Mouse (Mus musculus) forebrain, embryonic 15.5 days (tissue): ENCODE results near the gene Cyp2g1. TPM values are rescaled to one million over a fixed set of nuclear protein-coding genes. Genes with fewer than 3 reads are reported as not detected.

Experiments used
- ATAC-seq: fragments of 200-750 bp; cut with Nextera tagmentation; replicated peaks from 2 replicates; pipeline ENCODE4 v1.8.0; 2017; ENCODE audit warnings: mild to moderate bottlenecking, moderate TSS enrichment, moderate library complexity
- H3K27ac ChIP-seq: fragments of 300-500 bp; sonication (generic); replicated peaks from 2 replicates; pipeline ENCODE4 v1.5.1; 2015; ENCODE audit warnings: mild to moderate bottlenecking, inconsistent platforms
- H3K27me3 ChIP-seq: fragments of 300-500 bp; sonication (generic); 2 replicates; pipeline ENCODE4 v1.6.1; 2015; ENCODE audit warnings: inconsistent platforms
- H3K36me3 ChIP-seq: fragments of 300-500 bp; sonication (generic); 2 replicates; pipeline ENCODE4 v1.6.1; 2015; ENCODE audit warnings: mild to moderate bottlenecking, inconsistent platforms
- H3K4me1 ChIP-seq: fragments of 300-500 bp; sonication (generic); 2 replicates; pipeline ENCODE4 v1.6.1; 2015; ENCODE audit warnings: inconsistent platforms
- H3K4me2 ChIP-seq: fragments of 300-500 bp; sonication (generic); replicated peaks from 2 replicates; pipeline ENCODE4 v1.6.1; 2015; ENCODE audit warnings: mild to moderate bottlenecking, inconsistent platforms
- H3K4me3 ChIP-seq: fragments of 300-500 bp; sonication (generic); 2 replicates; pipeline ENCODE4 v1.5.1; 2015; ENCODE audit warnings: mild to moderate bottlenecking, inconsistent platforms
- H3K9ac ChIP-seq: fragments of 300-500 bp; sonication (generic); replicated peaks from 2 replicates; pipeline ENCODE4 v1.6.1; 2015; ENCODE audit warnings: mild to moderate bottlenecking, inconsistent platforms
- H3K9me3 ChIP-seq: fragments of 300-500 bp; sonication (generic); 2 replicates; pipeline ENCODE4 v1.6.1; 2016; ENCODE audit warnings: inconsistent platforms
- WGBS: fragments of 180-500 bp; shearing (Covaris S2); methylation state at CpG from one replicate; pipeline ENCODE4 v1.1.7; 2015; ENCODE audit warnings: mixed read lengths; 5-methylcytosine and 5-hydroxymethylcytosine counted together
- polyA plus RNA-seq: library from polyadenylated mRNA; unstranded; fragments of >200 nt; fragmentation: Nextera tagmentation; extraction: Ambion mirVana; gene quantifications from 2 replicates; pipeline ENCODE4 v1.2.1, GENCODE M21; 2015

Cyp2g1 gene
- not detected in 2 replicates for polyA plus RNA-seq

DNA sequence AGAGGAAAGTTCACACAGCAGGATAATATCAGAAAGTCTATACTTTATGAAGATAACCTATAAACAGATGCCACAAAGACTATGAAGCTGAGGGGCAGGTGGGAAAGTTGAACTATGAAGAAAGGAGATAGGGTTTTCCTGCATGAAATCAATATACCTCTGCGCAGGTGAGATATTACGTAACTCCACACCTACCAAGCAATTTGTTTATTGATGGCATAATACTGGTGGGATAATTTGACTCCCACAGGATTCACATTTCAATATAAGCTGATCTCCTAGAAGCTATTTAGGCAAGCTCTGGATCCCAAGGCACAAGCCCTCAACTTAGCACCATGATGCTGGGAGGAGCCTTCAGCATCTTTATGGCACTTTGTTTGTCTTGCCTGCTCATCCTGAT, at the start of gene Cyp2g1:
Gene Cyp2g1, plus strand, starts transcription at position 301 of the 400 bp plus-strand sequence.
- Histone ChIP-seq H3K4me1 (no peaks in the 10 kb centered on the region), H3K27ac (no peak within 1 kb of the TSS), H3K27me3 (no peaks in the 10 kb centered on the region), H3K36me3 (no peaks in the 10 kb centered on the region), H3K9me3 (no peaks in the 10 kb centered on the region), H3K9ac (no peak within 1 kb of the TSS), H3K4me3 (no peak within 1 kb of the TSS), H3K4me2 (no peak within 1 kb of the TSS)
- no peak for ATAC-seq
- 96% methylated on average over 2 of the region's 2 CpGs for WGBS

DNA sequence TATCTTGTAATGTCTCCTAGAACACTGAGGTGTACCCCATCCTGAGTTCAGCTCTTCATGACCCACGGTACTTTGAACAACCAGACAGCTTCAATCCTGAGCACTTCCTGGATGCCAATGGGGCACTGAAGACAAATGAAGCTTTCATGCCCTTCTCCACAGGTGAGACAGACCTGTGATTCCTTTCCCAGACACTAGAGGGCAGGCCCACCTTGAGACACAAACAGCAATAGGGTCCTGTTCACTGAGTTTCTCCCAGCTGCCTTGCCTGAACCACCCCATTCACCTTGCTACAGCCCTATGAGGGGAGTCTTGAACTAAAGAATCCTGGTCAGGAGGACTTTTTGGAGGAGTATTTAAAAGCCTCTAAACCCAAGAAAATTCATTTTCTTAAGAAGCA, 41.6 kb upstream of the Cyp2g1 start:
- WGBS = 70% methylated on average over 1 of the region's 1 CpGs
- no peak for ATAC-seq

DNA sequence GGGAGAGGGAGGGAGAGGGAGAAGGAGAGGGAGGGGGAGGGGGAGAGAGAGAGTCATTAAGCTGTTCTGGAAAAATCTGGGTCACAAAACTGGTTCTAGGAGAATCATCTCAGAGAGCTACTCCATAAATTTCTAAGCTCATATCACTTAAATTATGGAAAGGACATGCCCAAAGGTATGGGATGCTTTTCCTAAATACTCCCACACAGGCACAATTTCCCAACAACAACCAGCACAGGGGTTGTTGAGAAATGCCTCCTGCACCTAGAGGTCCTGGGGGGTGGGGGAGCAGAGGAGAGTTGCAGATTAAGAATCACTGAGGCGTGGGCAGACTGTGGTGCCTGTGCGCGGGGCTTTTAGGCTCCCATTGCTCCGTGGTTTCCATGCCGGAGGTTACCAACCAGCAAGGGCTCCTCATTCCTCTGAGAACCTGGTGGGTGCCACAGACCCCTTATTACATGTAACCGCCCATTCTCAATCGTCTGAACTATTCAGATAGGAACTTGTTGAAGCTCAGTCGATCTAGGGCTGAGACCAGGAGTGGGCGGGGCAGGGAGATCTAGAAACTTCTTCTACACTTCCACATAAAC, 38.7 kb upstream of the Cyp2g1 start:
- no peaks in the 10 kb centered on the region for H3K27me3 ChIP-seq
- no peak overlapping the region for H3K4me3 ChIP-seq
- no peak overlapping the region for H3K9ac ChIP-seq
- H3K4me2 ChIP-seq = no peak overlapping the region
- WGBS = 87% methylated on average over 9 of the region's 9 CpGs
- no peak overlapping the region for H3K27ac ChIP-seq
- no peaks in the 10 kb centered on the region for H3K36me3 ChIP-seq
- no peaks in the 10 kb centered on the region for H3K9me3 ChIP-seq
- ATAC-seq = no peak
- H3K4me1 ChIP-seq = no peaks in the 10 kb centered on the region

More for the DNA sequence above, 41.6 kb upstream of the Cyp2g1 start:
- Histone ChIP-seq H3K36me3 (no peaks in the 10 kb centered on the region), H3K27ac (no peak overlapping the region), H3K4me2 (no peak overlapping the region), H3K4me1 (no peaks in the 10 kb centered on the region), H3K27me3 (no peaks in the 10 kb centered on the region), H3K4me3 (no peak overlapping the region), H3K9me3 (no peaks in the 10 kb centered on the region), H3K9ac (no peak overlapping the region)

DNA sequence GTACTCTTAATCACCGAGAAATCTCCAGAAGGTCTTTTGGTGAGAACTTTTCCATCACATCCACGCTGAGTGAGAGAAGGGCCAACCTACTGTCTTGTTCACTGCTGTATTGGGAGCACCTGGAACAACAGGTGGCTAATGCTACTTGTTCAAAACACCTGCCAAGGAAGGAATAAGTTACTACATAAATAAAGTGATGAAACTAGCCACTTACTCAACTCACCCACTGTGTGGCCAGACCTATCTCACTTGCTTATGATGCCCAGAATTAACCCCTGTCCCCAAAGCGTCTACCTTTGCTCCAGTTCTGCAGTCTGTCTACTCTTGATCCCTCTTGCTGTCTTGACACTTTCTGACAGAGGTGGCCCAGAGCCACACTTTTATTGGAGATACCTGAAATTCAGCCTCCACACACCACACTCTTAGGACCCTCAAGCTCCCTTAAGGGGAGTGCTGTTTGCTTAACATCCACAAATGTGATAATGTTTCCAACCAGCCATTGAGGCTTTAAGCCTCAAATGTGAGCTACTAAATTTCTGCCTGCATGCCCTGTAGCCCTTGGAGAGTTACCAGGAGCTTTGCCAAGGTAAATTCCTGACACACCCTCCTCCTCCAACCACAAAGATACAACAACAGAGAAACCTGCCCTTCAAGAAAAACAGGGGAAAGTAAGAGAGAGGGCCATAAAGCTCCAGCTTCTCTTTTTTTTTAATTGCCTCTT, 35.7 kb upstream of the Cyp2g1 start:
- H3K9ac ChIP-seq = no peak overlapping the region
- 71% methylated on average over 3 of the region's 3 CpGs for WGBS
- H3K4me2 ChIP-seq = no peak overlapping the region
- no peaks in the 10 kb centered on the region for H3K36me3 ChIP-seq
- no peaks in the 10 kb centered on the region for H3K9me3 ChIP-seq
- no peaks in the 10 kb centered on the region for H3K27me3 ChIP-seq
- H3K4me1 ChIP-seq = no peaks in the 10 kb centered on the region
- H3K4me3 ChIP-seq = no peak overlapping the region
- no peak for ATAC-seq
- H3K27ac ChIP-seq = no peak overlapping the region

- Histone ChIP-seq H3K9ac (no peak overlapping the region), H3K4me1 (0 out of 2 replicates have a peak, but pooled peaks cover 3% of the 10 kb centered on the region), H3K4me2 (no peak overlapping the region), H3K4me3 (no peak overlapping the region), H3K27me3 (no peaks in the 10 kb centered on the region), H3K36me3 (no peaks in the 10 kb centered on the region), H3K9me3 (no peaks in the 10 kb centered on the region), H3K27ac (no peak overlapping the region)
- no peak for ATAC-seq
- WGBS = 23% methylated on average over 6 of the region's 6 CpGs
These were observed 32.8 kb upstream of the Cyp2g1 start for GRCm38 (mm10) chr7:26775866-26776265.

DNA sequence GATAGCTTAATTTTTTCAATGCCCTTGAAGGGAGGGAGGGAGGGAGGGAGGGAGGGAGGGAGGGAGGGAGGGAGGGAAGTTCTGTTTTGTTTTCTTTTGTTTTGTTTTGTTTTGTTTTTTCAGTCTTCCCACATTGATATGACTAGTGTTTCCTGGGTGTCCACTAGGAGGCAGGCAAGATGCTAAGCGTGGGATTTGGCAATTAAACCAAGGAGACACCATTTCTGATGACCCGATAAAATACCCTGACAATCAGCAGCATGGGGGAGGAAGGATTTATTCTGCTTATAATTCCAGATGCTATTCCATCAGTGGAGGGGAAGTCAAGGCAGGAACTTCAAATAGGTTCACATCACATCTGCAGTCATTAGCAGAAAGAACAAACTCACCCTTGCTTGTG, 30.9 kb upstream of the Cyp2g1 start:
- 52% methylated on average over 2 of the region's 2 CpGs for WGBS
- Histone ChIP-seq H3K4me1 (0 out of 2 replicates have a peak, but pooled peaks cover 3% of the 10 kb centered on the region), H3K27ac (no peak overlapping the region), H3K27me3 (no peaks in the 10 kb centered on the region), H3K36me3 (no peaks in the 10 kb centered on the region), H3K9ac (no peak overlapping the region), H3K9me3 (no peaks in the 10 kb centered on the region), H3K4me3 (no peak overlapping the region), H3K4me2 (no peak overlapping the region)
- no peak for ATAC-seq

- H3K9me3 ChIP-seq = no peaks in the 10 kb centered on the region
- no peak for ATAC-seq
- WGBS = 31% methylated on average over 6 of the region's 6 CpGs
These were observed 30.2 kb upstream of the Cyp2g1 start for GRCm38 (mm10) chr7:26778474-26778873.

DNA sequence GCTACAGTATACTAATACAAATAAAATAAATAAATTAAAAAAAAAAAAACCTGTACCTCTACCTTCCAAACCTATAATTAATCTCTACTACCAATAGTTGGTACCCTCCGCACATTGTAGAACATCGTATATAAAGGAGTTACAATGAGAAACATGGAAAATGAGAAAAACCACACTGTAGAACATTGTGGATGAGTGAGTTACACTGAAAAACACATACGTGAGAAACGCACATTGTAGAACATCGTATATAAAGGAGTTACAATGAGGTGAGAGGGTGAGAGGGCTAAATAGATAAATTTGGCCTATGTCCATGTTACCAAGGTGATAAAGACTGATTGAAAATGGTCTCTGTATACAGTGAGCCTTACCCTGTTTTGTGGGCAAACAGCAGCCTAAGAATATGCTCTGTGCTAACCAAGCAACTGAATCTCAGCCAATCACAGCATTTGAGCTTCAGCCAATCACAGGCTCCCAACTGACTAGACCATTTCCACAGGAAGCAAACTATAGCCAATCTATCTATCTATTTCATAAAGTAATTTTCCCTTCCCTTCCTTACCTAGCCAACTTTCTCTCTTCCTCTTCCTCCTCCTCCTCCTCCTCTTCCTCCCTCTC, 28.8 kb upstream of the Cyp2g1 start:
- Histone ChIP-seq H3K9ac (no peak overlapping the region), H3K4me1 (0 out of 2 replicates have a peak, but pooled peaks cover 3% of the 10 kb centered on the region), H3K27me3 (no peaks in the 10 kb centered on the region), H3K36me3 (no peaks in the 10 kb centered on the region), H3K4me3 (no peak overlapping the region), H3K27ac (no peak overlapping the region), H3K9me3 (no peaks in the 10 kb centered on the region), H3K4me2 (no peak overlapping the region)
- peak; percentile 62 for ATAC-seq
- 72% methylated on average over 5 of the region's 5 CpGs for WGBS

More at GRCm38 (mm10) chr7:26778474-26778873, 30.2 kb upstream of the Cyp2g1 start:
- no peak overlapping the region for H3K4me2 ChIP-seq
- no peaks in the 10 kb centered on the region for H3K27me3 ChIP-seq
- H3K9ac ChIP-seq = no peak overlapping the region
- H3K27ac ChIP-seq = no peak overlapping the region
- H3K4me3 ChIP-seq = no peak overlapping the region
- H3K36me3 ChIP-seq = no peaks in the 10 kb centered on the region
- H3K4me1 ChIP-seq = 0 out of 2 replicates have a peak, but pooled peaks cover 3% of the 10 kb centered on the region

GRCm38 (mm10) chr7:26780510-26780909, 28.2 kb upstream of the Cyp2g1 start:
- Histone ChIP-seq H3K27ac (no peak overlapping the region), H3K36me3 (no peaks in the 10 kb centered on the region)
- WGBS = under 1% methylated on average over 11 of the region's 11 CpGs

DNA sequence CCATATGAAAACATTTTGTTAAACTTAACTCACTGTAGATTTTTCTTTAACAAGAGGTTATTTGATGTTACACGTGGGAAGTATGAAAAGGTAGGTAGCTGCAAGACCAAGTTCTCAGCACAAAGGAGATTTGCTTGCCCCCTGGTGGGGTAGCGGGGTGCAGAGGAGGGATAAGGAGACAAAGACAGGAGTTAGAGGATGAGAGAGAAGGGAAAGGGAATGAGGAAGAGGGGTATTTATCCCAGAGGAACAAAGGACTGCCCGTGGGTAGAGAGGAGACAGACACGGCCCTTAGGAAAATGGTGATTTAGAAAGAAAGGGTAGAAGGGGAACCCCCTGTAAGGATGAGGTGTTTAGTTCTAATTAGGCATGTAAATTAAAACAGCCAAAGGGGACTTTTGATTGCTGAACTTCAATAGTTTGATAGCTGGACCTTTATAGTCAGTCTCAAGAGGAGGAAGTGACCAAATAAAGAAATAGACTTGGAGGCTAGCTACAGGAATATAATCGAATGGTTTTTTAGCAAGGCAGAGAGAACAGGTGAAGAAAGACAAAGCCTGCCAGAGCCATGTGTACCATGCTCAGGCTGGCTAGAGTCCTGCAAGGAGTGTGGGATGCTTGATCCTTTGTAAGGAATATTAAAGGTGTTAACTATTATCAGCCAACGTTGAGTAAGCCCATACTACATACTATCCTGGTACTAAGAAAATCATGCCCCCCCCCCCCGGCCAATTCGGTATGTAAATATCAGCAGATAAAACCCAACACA, 27.5 kb upstream of the Cyp2g1 start:
- Histone ChIP-seq H3K4me3 (no peak overlapping the region; the same call in 1 of the 2 replicates), H3K36me3 (no peaks in the 10 kb centered on the region), H3K9ac (no peak overlapping the region), H3K4me1 (0 out of 2 replicates have a peak, but pooled peaks cover 3% of the 10 kb centered on the region), H3K9me3 (no peaks in the 10 kb centered on the region), H3K4me2 (peak overlapping the region; percentile 38), H3K27ac (no peak overlapping the region), H3K27me3 (no peaks in the 10 kb centered on the region)
- 9% methylated on average over 8 of the region's 8 CpGs for WGBS
- no peak; the same call in 1 of the 2 replicates for ATAC-seq

More at GRCm38 (mm10) chr7:26780510-26780909, 28.2 kb upstream of the Cyp2g1 start:
- ATAC-seq = peak; percentile 85
- H3K9me3 ChIP-seq = no peaks in the 10 kb centered on the region
- H3K4me2 ChIP-seq = peak overlapping the region; percentile 38
- H3K4me1 ChIP-seq = 0 out of 2 replicates have a peak, but pooled peaks cover 3% of the 10 kb centered on the region
- H3K27me3 ChIP-seq = no peaks in the 10 kb centered on the region
- H3K9ac ChIP-seq = no peak overlapping the region
- peak overlapping the region; percentile 16 for H3K4me3 ChIP-seq

DNA sequence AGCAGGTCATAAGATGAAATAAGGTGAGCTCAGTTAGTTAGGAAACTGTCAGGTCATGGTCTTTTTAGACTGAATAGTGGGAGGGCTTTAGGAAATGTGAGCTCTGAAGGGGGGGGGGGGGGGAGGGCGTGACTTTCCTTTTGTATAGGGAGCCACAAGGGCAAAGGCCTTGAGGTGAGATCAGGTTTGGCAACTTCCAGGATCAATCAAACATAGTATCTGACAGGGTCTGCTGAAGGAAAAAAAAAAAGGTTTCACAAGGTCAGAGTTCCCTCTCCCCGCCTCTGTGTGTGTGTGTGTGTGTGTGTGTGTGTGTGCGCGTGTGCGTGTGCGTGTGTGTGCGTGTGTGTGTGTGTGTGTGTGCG, 26.9 kb upstream of the Cyp2g1 start:
- H3K4me2 ChIP-seq = no peak overlapping the region
- H3K9me3 ChIP-seq = no peaks in the 10 kb centered on the region
- H3K4me1 ChIP-seq = 0 out of 2 replicates have a peak, but pooled peaks cover 3% of the 10 kb centered on the region
- H3K4me3 ChIP-seq = no peak overlapping the region
- no peak overlapping the region for H3K27ac ChIP-seq
- H3K9ac ChIP-seq = no peak overlapping the region
- no peak for ATAC-seq
- no peaks in the 10 kb centered on the region for H3K27me3 ChIP-seq
- no peaks in the 10 kb centered on the region for H3K36me3 ChIP-seq
- 24% methylated on average over 8 of the region's 8 CpGs for WGBS
